Mouse (Mus musculus) liver, embryonic 14.5 days (tissue): ENCODE results near the gene Kbtbd2. TPM values are rescaled to one million over a fixed set of nuclear protein-coding genes. Genes with fewer than 3 reads are reported as not detected.

Experiments
- ATAC-seq: fragments of 200-750 bp; cut with Nextera tagmentation; 2 replicates; pipeline ENCODE4 v1.8.0; 2017; ENCODE audit warnings: moderate number of reproducible peaks, mild to moderate bottlenecking, moderate library complexity; ENCODE audit not compliant: insufficient read depth
- DNase-seq, 3 experiments: peaks; one replicate each; pipeline ENCODE4 v3.0.0-alpha.2; 2012 to 2013; ENCODE audit warnings: low read depth in 3 of 3, low spot score in 3 of 3
- H3K27ac ChIP-seq: fragments of 300-500 bp; sonication (generic); 2 replicates; pipeline ENCODE4 v1.5.1; 2014; ENCODE audit warnings: moderate library complexity, mild to moderate bottlenecking, control low read depth, inconsistent platforms
- H3K27me3 ChIP-seq: fragments of 300-500 bp; sonication (generic); 2 replicates; pipeline ENCODE4 v1.6.1; 2014; ENCODE audit warnings: mild to moderate bottlenecking, low read length, moderate library complexity; ENCODE audit not compliant: control insufficient read depth, insufficient read depth
- H3K36me3 ChIP-seq: fragments of 300-500 bp; sonication (generic); replicated peaks from 2 replicates; pipeline ENCODE4 v1.6.1; 2014; ENCODE audit warnings: low read depth; ENCODE audit not compliant: control insufficient read depth, insufficient read depth
- H3K4me1 ChIP-seq, 2 experiments: fragments of 200-500 bp in 1 of 2; fragments of 300-500 bp in 1 of 2; sonication (generic) in 1 of 2; replicated peaks; 2 replicates each; pipeline ENCODE4 v1.6.1; 2012 to 2014; ENCODE audit warnings: antibody characterized with exemption in 1 of 2, inconsistent platforms in 1 of 2, low read length in 1 of 2; ENCODE audit not compliant: control insufficient read depth in 2 of 2, insufficient read depth in 2 of 2
- H3K4me2 ChIP-seq: fragments of 300-500 bp; sonication (generic); 2 replicates; pipeline ENCODE4 v1.6.1; 2014; ENCODE audit warnings: low read depth, mild to moderate bottlenecking, control low read depth, moderate library complexity
- H3K4me3 ChIP-seq, 2 experiments: fragments of 200-500 bp in 1 of 2; fragments of 300-500 bp in 1 of 2; sonication (generic) in 1 of 2; 2 replicates each; pipeline ENCODE4 v1.5.1; 2012 to 2014; ENCODE audit warnings: low read depth in 2 of 2, low read length in 2 of 2, mild to moderate bottlenecking in 2 of 2, control low read depth in 1 of 2, inconsistent platforms in 1 of 2, moderate library complexity in 1 of 2; ENCODE audit not compliant: insufficient read depth in 1 of 2
- H3K9ac ChIP-seq: fragments of 300-500 bp; sonication (generic); replicated peaks from 2 replicates; pipeline ENCODE4 v1.6.1; 2014; ENCODE audit warnings: mild to moderate bottlenecking, control low read depth, moderate library complexity
- H3K9me3 ChIP-seq: fragments of 300-500 bp; sonication (generic); 2 replicates; pipeline ENCODE4 v1.6.1; 2016; ENCODE audit warnings: low read length, mixed read lengths; ENCODE audit not compliant: control insufficient read depth
- CTCF ChIP-seq: IDR thresholded peaks from 2 replicates; pipeline ENCODE4 v1.5.1; 2016; ENCODE audit warnings: antibody characterized with exemption, low read depth, control low read depth
- EP300 ChIP-seq: IDR thresholded peaks from 2 replicates; pipeline ENCODE4 v1.6.1; 2016; ENCODE audit warnings: antibody characterized with exemption, low read depth
- WGBS: fragments of 180-500 bp; shearing (Covaris S2); extraction: QIAGEN DNeasy Blood & Tissue Kit; methylation state at CpG from one replicate; pipeline ENCODE4 v1.1.7; 2014; ENCODE audit not compliant: insufficient replicate concordance; 5-methylcytosine and 5-hydroxymethylcytosine counted together
- polyA plus RNA-seq, 2 experiments: library from polyadenylated mRNA; depleted of rRNA in 1 of 2; stranded (reverse) in 1 of 2; unstranded in 1 of 2; fragments of >200 nt; fragmentation: Nextera tagmentation in 1 of 2; extraction: Ambion mirVana in 1 of 2; gene quantifications; 2 replicates each; pipeline versions ENCODE4 v1.2.1 to v1.2.3; 2012 to 2014

Gene Kbtbd2
- polyA plus RNA-seq, 2 experiments = 7.3 to 10.6 TPM

DNA sequence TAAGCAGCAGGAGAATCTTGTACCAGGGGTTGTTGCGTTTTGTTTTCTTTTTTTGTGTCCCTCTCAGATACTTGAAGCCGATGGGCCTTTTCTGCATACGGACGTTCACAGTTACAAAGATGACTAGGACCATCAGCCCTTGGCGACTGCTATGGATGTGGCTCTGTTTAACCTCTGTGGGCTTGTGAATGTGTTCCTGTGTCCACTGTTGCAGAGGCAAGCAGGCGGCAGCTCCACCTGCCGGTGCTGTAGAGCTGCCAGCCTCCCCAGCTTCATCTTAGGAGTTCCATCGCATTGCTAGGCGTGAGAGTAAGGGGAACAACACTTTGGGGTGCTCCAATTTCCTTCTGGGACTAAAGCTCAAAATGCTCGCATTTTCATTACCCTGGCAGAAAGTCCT is 37.9 kb upstream of the Kbtbd2 start:
- WGBS = 74% methylated on average over 10 of the region's 10 CpGs
- H3K4me1 ChIP-seq = peaks cover 0 to 6% of the 10 kb centered on the region in 2 experiments; a peak in 2 of 4 replicates
- no peak overlapping the region for H3K27ac ChIP-seq
- H3K9me3 ChIP-seq = no peaks in the 10 kb centered on the region
- TF ChIP-seq CTCF = peak; percentile 16; the same call in 1 of the 2 replicates
- TF ChIP-seq EP300 = no peak
- peaks cover 5% of the 10 kb centered on the region; the same call in 1 of the 2 replicates for H3K27me3 ChIP-seq
- ATAC-seq (no peak), DNase-seq (no peak)
- no peak overlapping the region for H3K4me2 ChIP-seq
- no peak overlapping the region for H3K4me3 ChIP-seq
- H3K36me3 ChIP-seq = no peaks in the 10 kb centered on the region
- no peak overlapping the region for H3K9ac ChIP-seq

DNA sequence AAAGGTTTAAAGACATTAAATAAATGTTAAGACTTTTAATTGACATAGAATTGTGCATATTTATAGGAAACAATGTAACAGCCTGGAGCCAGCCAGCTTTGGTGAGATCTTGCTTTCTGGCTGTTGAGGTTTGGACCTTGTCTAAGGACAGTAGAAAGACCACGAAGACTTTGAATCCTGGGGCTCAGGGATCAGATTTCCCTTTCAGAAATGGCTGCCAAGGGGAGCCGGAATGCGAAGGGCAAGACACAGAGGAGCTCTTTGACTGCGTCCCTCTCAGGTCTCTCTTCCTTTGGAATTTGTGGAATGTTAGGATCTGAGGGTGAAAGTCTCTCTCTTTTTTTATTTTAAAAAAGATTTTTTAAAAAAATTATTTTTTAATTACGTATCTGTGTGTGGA is 37.2 kb upstream of the Kbtbd2 start:
- no peak for DNase-seq
- Histone ChIP-seq H3K36me3 (no peaks in the 10 kb centered on the region), H3K4me1 (peaks cover 0 to 6% of the 10 kb centered on the region in 2 experiments; a peak in 2 of 4 replicates), H3K9ac (no peak overlapping the region), H3K4me3 (no peak overlapping the region), H3K9me3 (no peaks in the 10 kb centered on the region), H3K4me2 (no peak overlapping the region), H3K27me3 (peaks cover 5% of the 10 kb centered on the region; the same call in 1 of the 2 replicates), H3K27ac (no peak overlapping the region)
- TF ChIP-seq CTCF (no peak), EP300 (no peak)
- 66% methylated on average over 5 of the region's 5 CpGs for WGBS
- no peak for ATAC-seq

DNA sequence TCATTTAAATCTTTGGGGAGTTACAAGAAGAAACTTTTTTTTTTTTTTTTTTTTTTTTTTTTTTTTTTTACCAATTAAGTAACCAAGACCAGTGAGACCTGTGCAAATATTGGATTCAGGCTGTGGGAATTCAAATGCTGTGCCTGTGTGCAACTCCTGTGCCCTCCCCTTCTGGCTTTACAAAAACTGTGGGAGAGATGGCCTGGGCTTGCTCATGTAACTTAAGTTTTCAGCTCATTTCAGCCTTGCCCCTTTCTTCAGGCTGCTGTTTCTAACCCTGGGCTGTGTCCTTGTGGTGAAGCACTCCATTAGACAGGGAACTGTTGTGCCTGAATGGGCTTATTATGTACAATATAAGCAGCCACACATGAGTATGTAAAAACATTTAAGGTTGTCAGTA is 35.2 kb upstream of the Kbtbd2 start:
- H3K4me1 ChIP-seq = 0 out of 4 replicates have a peak, but pooled peaks cover 0 to 2% of the 10 kb centered on the region in 2 experiments
- no peak for TF ChIP-seq EP300
- TF ChIP-seq CTCF = no peak
- H3K27me3 ChIP-seq = peaks cover 5% of the 10 kb centered on the region; the same call in 1 of the 2 replicates
- ATAC-seq (no peak), DNase-seq (no peak)
- no peak overlapping the region for H3K27ac ChIP-seq
- no peak overlapping the region for H3K9ac ChIP-seq
- H3K36me3 ChIP-seq = no peaks in the 10 kb centered on the region
- H3K4me2 ChIP-seq = peak overlapping the region; percentile 84
- no peaks in the 10 kb centered on the region for H3K9me3 ChIP-seq
- peak overlapping the region; percentile 59 to 69; a peak in 2 of 4 replicates for H3K4me3 ChIP-seq

DNA sequence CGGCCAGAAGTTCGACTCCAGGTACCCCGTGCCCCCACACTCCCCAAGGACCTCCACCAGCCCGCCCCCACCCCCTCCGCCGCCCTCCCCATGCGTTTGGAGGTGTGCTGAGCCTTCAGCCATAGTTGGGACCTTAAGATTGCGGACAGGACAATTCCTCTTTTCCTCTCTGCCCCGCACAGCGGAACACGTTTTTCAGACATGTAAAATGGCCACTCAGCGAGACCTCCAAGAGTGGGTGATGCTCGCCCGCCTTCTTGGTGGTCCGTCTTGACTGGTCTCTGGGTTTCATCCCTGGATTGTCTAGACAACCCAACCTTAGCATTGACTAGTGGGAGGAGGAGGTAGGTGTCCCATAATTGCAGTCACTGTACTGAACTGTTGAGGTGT is 34.8 kb upstream of the Kbtbd2 start:
- H3K36me3 ChIP-seq = no peaks in the 10 kb centered on the region
- ATAC-seq (peak; percentile 7; the same call in 1 of the 2 replicates), DNase-seq (no peak)
- H3K4me3 ChIP-seq = peak overlapping the region; percentile 59 to 69
- no peak overlapping the region for H3K27ac ChIP-seq
- TF ChIP-seq CTCF = no peak
- no peak for TF ChIP-seq EP300
- no peaks in the 10 kb centered on the region for H3K9me3 ChIP-seq
- 4% methylated on average over 15 of the region's 15 CpGs for WGBS
- H3K4me1 ChIP-seq = 0 out of 4 replicates have a peak, but pooled peaks cover 0 to 2% of the 10 kb centered on the region in 2 experiments
- peak overlapping the region; percentile 62 for H3K9ac ChIP-seq
- peak overlapping the region; percentile 84 for H3K4me2 ChIP-seq
- H3K27me3 ChIP-seq = peaks cover 5% of the 10 kb centered on the region; the same call in 1 of the 2 replicates

DNA sequence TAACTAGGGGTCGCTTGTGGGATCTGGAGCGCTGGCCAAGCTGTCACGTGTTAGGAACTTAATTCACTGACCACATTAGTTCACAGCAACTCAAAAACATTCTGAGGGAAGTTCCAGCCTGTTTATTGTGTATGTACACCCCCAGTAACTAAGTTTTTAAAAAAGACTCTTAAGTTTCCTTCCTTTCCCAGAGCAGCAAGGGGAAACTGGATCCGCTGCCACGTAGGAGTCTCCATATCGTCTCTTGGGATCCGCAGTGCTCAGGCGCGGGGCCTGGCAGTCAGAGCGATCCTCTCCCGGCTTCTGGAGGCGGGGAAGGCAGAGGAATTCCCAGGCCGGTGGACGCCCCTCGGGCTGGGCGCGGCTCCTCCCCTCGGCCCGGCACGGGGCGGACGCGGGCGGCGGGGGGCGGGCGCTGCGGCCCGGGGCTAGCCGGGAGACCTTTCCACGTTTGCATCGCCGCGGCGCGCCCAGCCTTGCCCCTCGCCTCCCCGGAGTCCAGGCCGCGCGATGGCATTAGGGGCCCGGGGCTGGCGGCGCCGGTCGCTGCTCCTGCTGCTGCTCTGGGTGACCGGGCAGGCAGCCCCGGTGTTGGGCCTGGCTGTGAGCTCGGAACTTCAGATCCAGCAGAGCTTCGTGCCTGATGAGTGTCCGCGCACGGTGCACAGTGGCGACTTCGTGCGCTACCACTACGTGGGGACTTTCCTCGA is 34.2 kb upstream of the Kbtbd2 start, which contains the start of gene Fkbp9:
Gene Fkbp9, plus strand, starts transcription at position 363 of the 710 bp plus-strand sequence.
- Histone ChIP-seq H3K4me3 (peak within 1 kb of the TSS; percentile 59 to 69), H3K36me3 (no peaks in the 10 kb centered on the region), H3K27ac (no peak within 1 kb of the TSS), H3K9ac (peak within 1 kb of the TSS; percentile 62), H3K27me3 (peaks cover 5% of the 10 kb centered on the region; the same call in 1 of the 2 replicates), H3K4me2 (peak within 1 kb of the TSS; percentile 84), H3K4me1 (0 out of 4 replicates have a peak, but pooled peaks cover 0 to 2% of the 10 kb centered on the region in 2 experiments), H3K9me3 (no peaks in the 10 kb centered on the region)
- TF ChIP-seq EP300 (no peak), CTCF (no peak)
- DNase-seq (peak in 2 of 3 experiments; percentile 13 to 28), ATAC-seq (peak; percentile 87)
- 1% methylated on average over 57 of the region's 58 CpGs for WGBS
